ENCODE assay signal across 21 mouse cellular contexts in genomic region chr4:25741553-25741952, GRCm38 (mm10). TPM values are rescaled to one million over a fixed set of nuclear protein-coding genes. Genes with fewer than 3 reads are reported as not detected.
DNase-seq lines count a peak whose midpoint lies in the region; ATAC-seq lines count a peak whose summit lies in the region.
"Had no signal": no experiment of that assay in that cellular context is flagged by ENCODE, and none has a peak within 500 bp of the region (broad histone marks: within the 10 kb centered on the region; RNA-seq: fewer than 3 reads in every experiment).

No protein-coding gene starts in this region.

- ATAC-seq in forebrain, embryonic 14.5 days, result no peak
- ATAC-seq in forebrain, embryonic 12.5 days (ENCODE audit: low FRiP score), result no peak
- ATAC-seq: forebrain, embryonic 15.5 days; intestine, embryonic 16.5 days had no signal

- H3K27ac ChIP-seq in forebrain, embryonic 14.5 days (ENCODE audit: low read depth, low read length), result no peak overlapping the region
- H3K27ac ChIP-seq in forebrain, embryonic 12.5 days, result no peak overlapping the region
- H3K27ac ChIP-seq: embryonic facial prominence, embryonic 15.5 days; forebrain, embryonic 15.5 days; gastrocnemius, adult 2 months; hindbrain, embryonic 10.5 days; hindbrain, embryonic 15.5 days had no signal

- no peaks in the 10 kb centered on the region for H3K4me1 ChIP-seq in forebrain, embryonic 14.5 days (ENCODE audit: control insufficient read depth, insufficient read depth, low read length)
- H3K4me1 ChIP-seq in forebrain, embryonic 12.5 days, result no peaks in the 10 kb centered on the region; the same call in 1 of the 2 replicates
- H3K4me1 ChIP-seq: embryonic facial prominence, embryonic 15.5 days; forebrain, embryonic 15.5 days; heart, embryonic 12.5 days; hindbrain, embryonic 10.5 days; hindbrain, embryonic 15.5 days had no signal

- H3K9ac ChIP-seq in forebrain, embryonic 14.5 days (ENCODE audit: low read length), result no peak overlapping the region
- no peak overlapping the region for H3K9ac ChIP-seq in forebrain, embryonic 12.5 days
- H3K9ac ChIP-seq: embryonic facial prominence, embryonic 15.5 days; forebrain, embryonic 15.5 days; heart, embryonic 12.5 days; hindbrain, embryonic 15.5 days had no signal

- no peak overlapping the region for H3K4me3 ChIP-seq in forebrain, embryonic 14.5 days (ENCODE audit: low read depth, low read length)
- H3K4me3 ChIP-seq in forebrain, embryonic 12.5 days (replicated peaks), result no peak overlapping the region
- H3K4me3 ChIP-seq: embryonic facial prominence, embryonic 15.5 days; erythroblast, embryonic 14.5 days; forebrain, embryonic 15.5 days; gastrocnemius, adult 2 months; heart, embryonic 12.5 days; hindbrain, embryonic 10.5 days; hindbrain, embryonic 15.5 days had no signal

- DNase-seq in forebrain, embryonic 14.5 days (ENCODE audit: low spot score), result peak; percentile 7
- peak; percentile 29 to 60 for DNase-seq in frontal cortex, postnatal 36 days (ENCODE audit: low spot score in 2 of 2)
- no peak for DNase-seq in frontal cortex, postnatal 10 days (ENCODE audit: low spot score in 2 of 2)
- peak; percentile 32 for DNase-seq in right cerebral cortex, adult 18-20 months
- no peak for DNase-seq in right cerebral cortex, postnatal 4 days
- no peak for DNase-seq in embryo, embryonic 10.5 days (ENCODE audit: low spot score)
- DNase-seq in cerebellum, postnatal 36 days, result no peak
- DNase-seq: adrenal gland, postnatal 10 days; cerebellum, adult 18-20 months; cerebellum, adult 9-11 months; embryo, embryonic 11 days; gastrocnemius, adult 2 months; gastrocnemius, postnatal 25 days had no signal

- 61% methylated on average over 5 of the region's 5 CpGs for whole genome bisulfite sequencing in forebrain, embryonic 14.5 days
- WGBS in forebrain, embryonic 12.5 days, result 64% methylated on average over 5 of the region's 5 CpGs

- H3K4me2 ChIP-seq in forebrain, embryonic 14.5 days (ENCODE audit: low read length), result no peak overlapping the region
- no peak overlapping the region for H3K4me2 ChIP-seq in forebrain, embryonic 12.5 days
- H3K4me2 ChIP-seq: embryonic facial prominence, embryonic 15.5 days; forebrain, embryonic 15.5 days; heart, embryonic 12.5 days; hindbrain, embryonic 15.5 days had no signal

- no peaks in the 10 kb centered on the region for H3K9me3 ChIP-seq in forebrain, embryonic 14.5 days (replicated peaks; ENCODE audit: control insufficient read depth, low read length)
- no peaks in the 10 kb centered on the region for H3K9me3 ChIP-seq in forebrain, embryonic 12.5 days
- H3K9me3 ChIP-seq: embryonic facial prominence, embryonic 15.5 days; forebrain, embryonic 15.5 days; heart, embryonic 12.5 days; hindbrain, embryonic 10.5 days; hindbrain, embryonic 15.5 days had no signal

- no peaks in the 10 kb centered on the region for H3K36me3 ChIP-seq in forebrain, embryonic 14.5 days (ENCODE audit: control insufficient read depth, insufficient read depth, low read length)
- H3K36me3 ChIP-seq in forebrain, embryonic 12.5 days (replicated peaks), result no peaks in the 10 kb centered on the region
- H3K36me3 ChIP-seq: embryonic facial prominence, embryonic 15.5 days; forebrain, embryonic 15.5 days; heart, embryonic 12.5 days; hindbrain, embryonic 10.5 days; hindbrain, embryonic 15.5 days had no signal

- no peaks in the 10 kb centered on the region for H3K27me3 ChIP-seq in forebrain, embryonic 14.5 days (replicated peaks; ENCODE audit: control insufficient read depth, insufficient read depth, low read length)
- no peaks in the 10 kb centered on the region for H3K27me3 ChIP-seq in forebrain, embryonic 12.5 days
- H3K27me3 ChIP-seq: embryonic facial prominence, embryonic 15.5 days; forebrain, embryonic 15.5 days; heart, embryonic 12.5 days; hindbrain, embryonic 15.5 days had no signal

RNA-seq across cellular contexts. Expression of gene Fut9, which starts 58.5 kb away (rescaled TPM):
- polyA plus RNA-seq in forebrain, embryonic 14.5 days (2014; fragmentation: Nextera tagmentation; extraction: Ambion mirVana), result 10.6 and 17.3 TPM in 2 replicates
- 11.5 and 13.7 TPM in 2 replicates for polyA plus RNA-seq in forebrain, embryonic 12.5 days (2016; fragmentation: Nextera tagmentation; extraction: Ambion mirVana)
- polyA plus RNA-seq: erythroblast, embryonic 14.5 days had no signal

Comparison
In these comparisons a context has a peak if more than half of its experiments do, and no peak if none do; other contexts are left out.
1. DNase-seq: peak in forebrain, embryonic 14.5 days (single experiment), frontal cortex, postnatal 36 days (2 of 2) and right cerebral cortex, adult 18-20 months (single experiment); none in frontal cortex, postnatal 10 days (0 of 2), right cerebral cortex, postnatal 4 days (single experiment), embryo, embryonic 10.5 days (single experiment) and cerebellum, postnatal 36 days (0 of 2).